Mouse (Mus musculus) heart, postnatal 25 days (tissue): ENCODE data around the gene Ttc12. TPM values are rescaled to one million over a fixed set of nuclear protein-coding genes. Genes with fewer than 3 reads are reported as not detected.

Experiments used
- DNase-seq: peaks from one replicate; pipeline ENCODE4 v3.0.0; 2022; ENCODE audit warnings: low spot score
- intact Hi-C: fragments of 180-260 bp; cut with DNase I; formaldehyde crosslinking; loops from one replicate; pipeline ENCODE4 v1.15.1; 2025
- total RNA-seq, 2 experiments: library from RNA; stranded (reverse); gene quantifications; 2 replicates each; pipeline ENCODE4 v1.2.3; 2021

Ttc12 gene
- total RNA-seq, 2 experiments from 2014 or later = 9.1 to 11.0 TPM

- intact Hi-C loops = no loop called here
- DNase-seq = no peak
Observed at GRCm38 (mm10) chr9:49407028-49407427, 79.0 kb downstream of the Ttc12 start.

- DNase-seq = no peak
- intact Hi-C loops = no loop called here
Observed at GRCm38 (mm10) chr9:49403711-49404110, 82.3 kb downstream of the Ttc12 start.

- intact Hi-C loops = no loop called here
- DNase-seq = no peak
Observed at GRCm38 (mm10) chr9:49396006-49396405, 90.0 kb downstream of the Ttc12 start.

- intact Hi-C loops = no loop called here
- no peak for DNase-seq
Observed at GRCm38 (mm10) chr9:49392242-49392641, 93.8 kb downstream of the Ttc12 start.

Other genes with a start within 250 kb of the Ttc12 start
- not detected for gene Gm4894, start 235.7 kb downstream of the Ttc12 start, total RNA-seq
- gene Drd2, start 145.6 kb downstream of the Ttc12 start, total RNA-seq = 1 to 10 TPM; 1.0 to 1.4 TPM
- not detected for gene Ankk1, start 59.2 kb downstream of the Ttc12 start, total RNA-seq